Mouse (Mus musculus): ENCODE measurements at regions not wholly inside any gene's neighbourhood (a gene's known extent, or its start where the extent isn't known, plus 50 kb on each side); places are given as distances from the start of the nearest gene placed in this dataset.

DNA sequence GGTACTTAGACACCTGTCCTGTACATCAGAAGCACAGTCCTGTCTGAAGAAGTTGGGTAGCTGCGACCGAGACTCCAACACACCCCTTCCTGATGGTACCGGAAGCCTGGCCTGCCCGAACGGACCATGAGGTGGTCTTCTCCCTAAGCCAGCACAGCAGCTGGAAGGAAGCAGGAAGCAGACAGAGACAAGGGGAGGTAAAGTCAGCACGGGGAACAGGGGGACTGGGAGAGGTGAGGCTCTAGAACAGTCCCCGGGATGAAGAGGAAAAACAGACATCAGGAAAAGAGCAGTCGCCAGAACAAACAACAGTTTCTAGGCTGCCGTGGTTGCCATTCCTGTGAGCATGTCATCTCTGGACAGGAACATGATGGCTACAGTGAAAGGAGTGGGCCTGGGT is 353.6 kb downstream of the Efnb2 start:
- in situ Hi-C loops (cut with MboI; ENCODE audit: low sequenced_read_pairs in 2 of 2, unreplicated experiment in 2 of 2) = no loop called here
- Histone ChIP-seq H3K4me1 (ENCODE audit: control insufficient read depth in 2 of 2, insufficient read depth in 2 of 2, low read length in 2 of 2, poor library complexity in 1 of 2) (no peaks in the 10 kb centered on the region), H3K9me3 (ENCODE audit: control insufficient read depth, insufficient read depth, low read depth, low read length) (no peaks in the 10 kb centered on the region), H3K27ac (ENCODE audit: insufficient read depth, low read depth, low read length, poor library complexity, severe bottlenecking) (no peak overlapping the region), H3K9ac (ENCODE audit: insufficient read depth, low read depth, low read length, poor library complexity, severe bottlenecking) (no peak overlapping the region), H3K36me3 (ENCODE audit: control insufficient read depth, insufficient read depth, low read length, poor library complexity, severe bottlenecking) (no peaks in the 10 kb centered on the region), H3K4me3 (ENCODE audit: insufficient read depth in 1 of 2, low read depth in 1 of 2, low read length in 2 of 2, poor library complexity in 1 of 2, severe bottlenecking in 1 of 2) (no peak overlapping the region)
- DNase-seq (ENCODE audit: low read depth, low spot score) = no peak
- TF ChIP-seq CHD2 (IDR thresholded peaks at IDR 0.05; ENCODE audit: low read depth, low read length) (no peak), HCFC1 (IDR thresholded peaks at IDR 0.05; ENCODE audit: borderline replicate concordance, insufficient read depth, low read length) (no peak), MAFK (IDR thresholded peaks at IDR 0.05; ENCODE audit: insufficient read depth, low read depth, low read length) (no peak), ZC3H11A (IDR thresholded peaks at IDR 0.05; ENCODE audit: borderline replicate concordance, low read depth, low read length) (no peak), ZNF384 (IDR thresholded peaks at IDR 0.05; ENCODE audit: low read depth, low read length) (no peak)

DNA sequence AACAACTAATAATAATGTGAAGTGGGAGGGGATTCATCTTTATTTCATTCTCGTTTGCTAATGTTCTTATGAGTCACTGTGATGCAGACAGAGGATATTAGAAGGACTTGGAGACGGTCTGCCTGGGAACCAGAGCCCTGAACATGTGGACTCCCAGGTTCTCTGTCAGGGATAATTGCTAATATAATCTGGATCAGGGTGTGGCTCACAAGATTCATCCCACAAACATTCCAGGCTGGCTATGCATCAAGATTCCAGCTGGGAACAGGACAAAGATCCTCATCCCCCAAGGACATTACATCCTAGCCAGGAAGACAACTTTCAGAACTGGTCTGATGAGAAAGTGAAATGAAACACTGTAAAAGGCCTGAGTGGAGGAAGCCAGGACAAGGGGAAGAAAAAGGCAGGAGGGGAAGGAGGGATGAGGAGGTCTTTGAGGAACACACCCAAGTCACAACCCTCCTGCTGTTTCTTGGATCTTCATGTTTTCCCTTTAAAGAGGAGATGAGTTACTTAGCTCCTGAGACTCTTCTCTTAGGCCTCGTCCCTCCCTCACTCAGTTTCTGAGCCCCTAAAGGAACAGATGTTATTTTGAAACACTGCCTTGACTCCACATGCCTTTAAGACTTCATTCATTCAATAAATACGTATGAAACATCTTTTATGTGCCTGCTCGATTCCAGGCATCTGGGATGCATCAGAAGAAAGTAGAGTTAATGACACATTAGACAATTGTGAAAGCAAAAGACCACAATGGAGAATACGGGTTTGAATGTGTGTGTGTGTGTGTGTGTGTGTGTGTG is 360.9 kb downstream of the Efnb2 start:
- in situ Hi-C loops (cut with MboI; ENCODE audit: low sequenced_read_pairs in 2 of 2, unreplicated experiment in 2 of 2) = no loop called here
- Histone ChIP-seq H3K9ac (ENCODE audit: insufficient read depth, low read depth, low read length, poor library complexity, severe bottlenecking) (no peak overlapping the region), H3K27ac (ENCODE audit: insufficient read depth, low read depth, low read length, poor library complexity, severe bottlenecking) (no peak overlapping the region), H3K4me3 (ENCODE audit: insufficient read depth in 1 of 2, low read depth in 1 of 2, low read length in 2 of 2, poor library complexity in 1 of 2, severe bottlenecking in 1 of 2) (no peak overlapping the region), H3K4me1 (ENCODE audit: control insufficient read depth in 2 of 2, insufficient read depth in 2 of 2, low read length in 2 of 2, poor library complexity in 1 of 2) (no peaks in the 10 kb centered on the region), H3K9me3 (ENCODE audit: control insufficient read depth, insufficient read depth, low read depth, low read length) (no peaks in the 10 kb centered on the region), H3K36me3 (ENCODE audit: control insufficient read depth, insufficient read depth, low read length, poor library complexity, severe bottlenecking) (no peaks in the 10 kb centered on the region)
- no peak for TF ChIP-seq HCFC1 (IDR thresholded peaks at IDR 0.05; ENCODE audit: borderline replicate concordance, insufficient read depth, low read length)
- no peak for DNase-seq (ENCODE audit: low read depth, low spot score)

DNA sequence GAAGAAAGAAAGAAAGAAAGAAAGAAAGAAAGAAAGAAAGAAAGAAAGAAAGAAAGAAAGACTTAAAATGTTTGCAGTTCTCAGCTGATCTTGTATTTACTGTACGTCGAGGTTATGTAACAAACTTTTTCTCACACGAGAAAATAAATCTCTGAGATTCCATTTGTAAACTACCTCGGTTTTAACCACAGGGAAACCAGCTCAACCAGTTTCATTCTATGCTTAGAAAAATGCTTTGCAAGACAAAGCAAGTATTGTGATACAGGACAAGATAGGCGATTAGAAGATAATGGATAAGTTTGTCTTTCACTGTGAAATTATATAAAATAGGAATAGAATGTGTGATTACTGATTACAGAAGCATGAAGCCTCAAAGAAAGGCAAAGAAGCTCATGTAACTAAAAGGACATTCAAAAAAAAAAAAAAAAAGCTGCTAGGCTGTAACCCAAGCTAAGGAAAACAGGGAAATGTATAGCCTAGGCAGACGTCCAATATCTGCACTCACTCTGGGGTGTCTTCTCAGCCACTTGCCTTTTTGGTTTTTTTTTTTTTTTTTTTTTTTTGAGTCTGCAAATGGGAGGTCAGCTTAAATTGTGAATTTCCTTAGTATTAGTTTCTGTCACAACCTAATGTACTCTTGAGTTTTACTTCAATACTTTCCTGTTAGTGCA is 368.3 kb downstream of the Efnb2 start:
- DNase-seq (ENCODE audit: low read depth, low spot score) = no peak
- TF ChIP-seq ZNF384 (IDR thresholded peaks at IDR 0.05; ENCODE audit: low read depth, low read length) (no peak), ZC3H11A (IDR thresholded peaks at IDR 0.05; ENCODE audit: borderline replicate concordance, low read depth, low read length) (no peak), MAFK (IDR thresholded peaks at IDR 0.05; ENCODE audit: insufficient read depth, low read depth, low read length) (no peak)

DNA sequence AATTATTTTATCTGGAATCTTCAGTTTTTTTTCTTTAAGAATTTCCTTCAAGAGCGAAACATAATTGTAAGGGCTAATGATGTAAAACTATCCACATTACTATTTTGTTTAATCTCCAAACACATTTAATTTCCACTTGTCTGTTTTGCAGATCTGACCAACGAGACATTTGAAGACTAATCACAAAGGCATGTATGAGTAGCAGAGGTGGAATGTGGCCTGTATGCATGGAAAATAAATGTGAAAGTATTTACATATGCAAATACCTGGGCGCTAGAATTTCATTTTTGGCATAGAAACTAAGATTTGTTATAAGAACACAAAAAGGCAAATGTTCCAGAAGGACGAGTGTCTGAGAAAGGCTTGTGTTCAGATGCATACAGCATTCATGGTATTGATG is 375.2 kb downstream of the Efnb2 start:
- in situ Hi-C loops (cut with MboI; ENCODE audit: low sequenced_read_pairs in 2 of 2, unreplicated experiment in 2 of 2) = loop anchor here in 1 of 2 experiments (5.0 kb wide), 1 partner anchor 219 kb away; no protein-coding TSS in a partner anchor
- DNase-seq (ENCODE audit: low read depth, low spot score) = no peak
- Histone ChIP-seq H3K9me3 (ENCODE audit: control insufficient read depth, insufficient read depth, low read depth, low read length) (no peaks in the 10 kb centered on the region), H3K27ac (ENCODE audit: insufficient read depth, low read depth, low read length, poor library complexity, severe bottlenecking) (no peak overlapping the region), H3K4me3 (ENCODE audit: insufficient read depth in 1 of 2, low read depth in 1 of 2, low read length in 2 of 2, poor library complexity in 1 of 2, severe bottlenecking in 1 of 2) (no peak overlapping the region), H3K36me3 (ENCODE audit: control insufficient read depth, insufficient read depth, low read length, poor library complexity, severe bottlenecking) (no peaks in the 10 kb centered on the region), H3K4me1 (ENCODE audit: control insufficient read depth in 2 of 2, insufficient read depth in 2 of 2, low read length in 2 of 2, poor library complexity in 1 of 2) (no peaks in the 10 kb centered on the region), H3K9ac (ENCODE audit: insufficient read depth, low read depth, low read length, poor library complexity, severe bottlenecking) (no peak overlapping the region)
- TF ChIP-seq HCFC1 (IDR thresholded peaks at IDR 0.05; ENCODE audit: borderline replicate concordance, insufficient read depth, low read length) (no peak), ZNF384 (IDR thresholded peaks at IDR 0.05; ENCODE audit: low read depth, low read length) (no peak), MAFK (IDR thresholded peaks at IDR 0.05; ENCODE audit: insufficient read depth, low read depth, low read length) (no peak), CHD2 (IDR thresholded peaks at IDR 0.05; ENCODE audit: low read depth, low read length) (no peak), ZC3H11A (IDR thresholded peaks at IDR 0.05; ENCODE audit: borderline replicate concordance, low read depth, low read length) (no peak)

More for the DNA sequence above, 368.3 kb downstream of the Efnb2 start:
- in situ Hi-C loops (cut with MboI; ENCODE audit: low sequenced_read_pairs in 2 of 2, unreplicated experiment in 2 of 2) = no loop called here
- Histone ChIP-seq H3K9me3 (ENCODE audit: control insufficient read depth, insufficient read depth, low read depth, low read length) (no peaks in the 10 kb centered on the region), H3K4me1 (ENCODE audit: control insufficient read depth in 2 of 2, insufficient read depth in 2 of 2, low read length in 2 of 2, poor library complexity in 1 of 2) (no peaks in the 10 kb centered on the region), H3K9ac (ENCODE audit: insufficient read depth, low read depth, low read length, poor library complexity, severe bottlenecking) (no peak overlapping the region), H3K4me3 (ENCODE audit: insufficient read depth in 1 of 2, low read depth in 1 of 2, low read length in 2 of 2, poor library complexity in 1 of 2, severe bottlenecking in 1 of 2) (no peak overlapping the region), H3K36me3 (ENCODE audit: control insufficient read depth, insufficient read depth, low read length, poor library complexity, severe bottlenecking) (no peaks in the 10 kb centered on the region), H3K27ac (ENCODE audit: insufficient read depth, low read depth, low read length, poor library complexity, severe bottlenecking) (no peak overlapping the region)

Measured in ES-E14 (cell line).